Mouse (Mus musculus): Measurements from ENCODE around the gene Cx3cr1. TPM values are rescaled to one million over a fixed set of nuclear protein-coding genes. Genes with fewer than 3 reads are reported as not detected.

The Cx3cr1 gene
- polyA plus RNA-seq, 1 experiment = 14.4 TPM

DNA sequence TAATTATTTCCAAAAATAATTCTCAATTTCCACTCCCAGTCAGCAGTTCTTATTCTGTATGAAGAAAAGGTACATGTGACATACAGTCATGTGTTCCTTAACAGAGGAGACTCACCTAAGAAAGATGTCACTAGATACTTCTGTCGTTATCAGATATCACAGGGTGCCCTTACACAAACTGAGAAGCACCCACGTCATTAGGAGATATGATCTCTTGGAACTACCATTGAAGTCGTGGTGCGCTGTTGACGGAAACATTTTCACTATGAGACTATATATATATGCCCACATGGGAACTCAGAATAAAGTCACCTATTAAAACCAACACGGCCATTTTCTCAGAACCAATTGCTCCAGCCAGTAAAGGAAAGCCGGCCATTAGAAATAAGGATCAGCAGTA lies 4.8 kb upstream of the Cx3cr1 start:
- TF ChIP-seq CTCF (IDR thresholded peaks at IDR 0.05; ENCODE audit: extremely low read depth, insufficient read depth, insufficient read length, insufficient replicate concordance) = no peak
- TF ChIP-seq POLR2A (IDR thresholded peaks at IDR 0.05; ENCODE audit: low read depth, low read length) = no peak

GRCm38 (mm10) chr9:120073169-120073568 lies 3.5 kb upstream of the Cx3cr1 start:
- no peak overlapping the region for H3K4me3 ChIP-seq (ENCODE audit: extremely low read depth, insufficient read depth, insufficient read length)
- peaks cover 2% of the 10 kb centered on the region; the same call in 1 of the 2 replicates for H3K4me1 ChIP-seq (ENCODE audit: control insufficient read depth, insufficient read depth, insufficient read length)
- TF ChIP-seq POLR2A (IDR thresholded peaks at IDR 0.05; ENCODE audit: low read depth, low read length) (no peak), CTCF (IDR thresholded peaks at IDR 0.05; ENCODE audit: extremely low read depth, insufficient read depth, insufficient read length, insufficient replicate concordance) (peak; percentile 94)
- DNase-seq (ENCODE audit: low read depth in 1 of 2, low spot score in 2 of 2) = peak in 1 of 2 experiments; percentile 65
- no peaks in the 10 kb centered on the region for H3K27me3 ChIP-seq (ENCODE audit: control insufficient read depth, insufficient read depth, low read length)
- H3K36me3 ChIP-seq (ENCODE audit: control insufficient read depth, insufficient read depth, low read length) = no peaks in the 10 kb centered on the region
- WGBS = 15% methylated on average over 3 of the region's 3 CpGs
- H3K27ac ChIP-seq (ENCODE audit: insufficient read depth, low read length) = no peak overlapping the region

More for the DNA sequence above, 4.8 kb upstream of the Cx3cr1 start:
- 76% methylated on average over 7 of the region's 7 CpGs for WGBS
- H3K36me3 ChIP-seq (ENCODE audit: control insufficient read depth, insufficient read depth, low read length) = no peaks in the 10 kb centered on the region
- H3K27ac ChIP-seq (ENCODE audit: insufficient read depth, low read length) = no peak overlapping the region
- DNase-seq (ENCODE audit: low read depth in 1 of 2, low spot score in 2 of 2) = no peak
- H3K4me3 ChIP-seq (ENCODE audit: extremely low read depth, insufficient read depth, insufficient read length) = no peak overlapping the region
- no peaks in the 10 kb centered on the region for H3K27me3 ChIP-seq (ENCODE audit: control insufficient read depth, insufficient read depth, low read length)
- H3K4me1 ChIP-seq (ENCODE audit: control insufficient read depth, insufficient read depth, insufficient read length) = peaks cover 5% of the 10 kb centered on the region; the same call in 1 of the 2 replicates

- Histone ChIP-seq H3K4me3 (ENCODE audit: extremely low read depth, insufficient read depth, insufficient read length) (no peak overlapping the region), H3K27ac (ENCODE audit: insufficient read depth, low read length) (no peak overlapping the region), H3K36me3 (ENCODE audit: control insufficient read depth, insufficient read depth, low read length) (no peaks in the 10 kb centered on the region), H3K4me1 (ENCODE audit: control insufficient read depth, insufficient read depth, insufficient read length) (peaks cover 2% of the 10 kb centered on the region; the same call in 1 of the 2 replicates), H3K27me3 (ENCODE audit: control insufficient read depth, insufficient read depth, low read length) (no peaks in the 10 kb centered on the region)
- no peak for DNase-seq (ENCODE audit: low read depth in 1 of 2, low spot score in 2 of 2)
- 77% methylated on average over 2 of the region's 2 CpGs for WGBS
- TF ChIP-seq CTCF (IDR thresholded peaks at IDR 0.05; ENCODE audit: extremely low read depth, insufficient read depth, insufficient read length, insufficient replicate concordance) (no peak), POLR2A (IDR thresholded peaks at IDR 0.05; ENCODE audit: low read depth, low read length) (no peak)
These were observed 1.6 kb upstream of the Cx3cr1 start for GRCm38 (mm10) chr9:120071251-120071650.

- Histone ChIP-seq H3K27ac (ENCODE audit: insufficient read depth, low read length) (no peak overlapping the region), H3K4me1 (ENCODE audit: control insufficient read depth, insufficient read depth, insufficient read length) (peaks cover 1% of the 10 kb centered on the region; the same call in 1 of the 2 replicates), H3K36me3 (ENCODE audit: control insufficient read depth, insufficient read depth, low read length) (no peaks in the 10 kb centered on the region), H3K4me3 (ENCODE audit: extremely low read depth, insufficient read depth, insufficient read length) (peak overlapping the region; percentile 28; the same call in 1 of the 2 replicates), H3K27me3 (ENCODE audit: control insufficient read depth, insufficient read depth, low read length) (no peaks in the 10 kb centered on the region)
- WGBS = 14% methylated on average over 10 of the region's 10 CpGs
- TF ChIP-seq CTCF (IDR thresholded peaks at IDR 0.05; ENCODE audit: extremely low read depth, insufficient read depth, insufficient read length, insufficient replicate concordance) = no peak
- TF ChIP-seq POLR2A (IDR thresholded peaks at IDR 0.05; ENCODE audit: low read depth, low read length) = no peak
- DNase-seq (ENCODE audit: low read depth in 1 of 2, low spot score in 2 of 2) = no peak
These were observed 1.6 kb downstream of the Cx3cr1 start for GRCm38 (mm10) chr9:120068047-120068446.

GRCm38 (mm10) chr9:120067609-120068008 lies 2.1 kb downstream of the Cx3cr1 start:
- WGBS = 54% methylated on average over 2 of the region's 2 CpGs

GRCm38 (mm10) chr9:120064317-120064716 lies 5.4 kb downstream of the Cx3cr1 start:
- no peak for TF ChIP-seq POLR2A (IDR thresholded peaks at IDR 0.05; ENCODE audit: low read depth, low read length)
- TF ChIP-seq CTCF (IDR thresholded peaks at IDR 0.05; ENCODE audit: extremely low read depth, insufficient read depth, insufficient read length, insufficient replicate concordance) = no peak
- DNase-seq (ENCODE audit: low read depth in 1 of 2, low spot score in 2 of 2) = no peak
- no peaks in the 10 kb centered on the region for H3K27me3 ChIP-seq (ENCODE audit: control insufficient read depth, insufficient read depth, low read length)
- no peaks in the 10 kb centered on the region for H3K36me3 ChIP-seq (ENCODE audit: control insufficient read depth, insufficient read depth, low read length)
- no peak overlapping the region for H3K27ac ChIP-seq (ENCODE audit: insufficient read depth, low read length)
- H3K4me1 ChIP-seq (ENCODE audit: control insufficient read depth, insufficient read depth, insufficient read length) = no peaks in the 10 kb centered on the region
- whole genome bisulfite sequencing = 53% methylated on average over 4 of the region's 4 CpGs
- H3K4me3 ChIP-seq (ENCODE audit: extremely low read depth, insufficient read depth, insufficient read length) = no peak overlapping the region

More at GRCm38 (mm10) chr9:120067609-120068008, 2.1 kb downstream of the Cx3cr1 start:
- H3K27me3 ChIP-seq (ENCODE audit: control insufficient read depth, insufficient read depth, low read length) = no peaks in the 10 kb centered on the region
- TF ChIP-seq POLR2A (IDR thresholded peaks at IDR 0.05; ENCODE audit: low read depth, low read length) = no peak
- no peak for TF ChIP-seq CTCF (IDR thresholded peaks at IDR 0.05; ENCODE audit: extremely low read depth, insufficient read depth, insufficient read length, insufficient replicate concordance)
- no peak for DNase-seq (ENCODE audit: low read depth in 1 of 2, low spot score in 2 of 2)
- no peaks in the 10 kb centered on the region for H3K36me3 ChIP-seq (ENCODE audit: control insufficient read depth, insufficient read depth, low read length)
- H3K4me3 ChIP-seq (ENCODE audit: extremely low read depth, insufficient read depth, insufficient read length) = no peak overlapping the region
- no peaks in the 10 kb centered on the region for H3K4me1 ChIP-seq (ENCODE audit: control insufficient read depth, insufficient read depth, insufficient read length)
- no peak overlapping the region for H3K27ac ChIP-seq (ENCODE audit: insufficient read depth, low read length)

GRCm38 (mm10) chr9:120058730-120059129 lies 10.9 kb downstream of the Cx3cr1 start:
- TF ChIP-seq CTCF (IDR thresholded peaks at IDR 0.05; ENCODE audit: extremely low read depth, insufficient read depth, insufficient read length, insufficient replicate concordance) (no peak), POLR2A (IDR thresholded peaks at IDR 0.05; ENCODE audit: low read depth, low read length) (no peak)
- Histone ChIP-seq H3K36me3 (ENCODE audit: control insufficient read depth, insufficient read depth, low read length) (no peaks in the 10 kb centered on the region), H3K4me3 (ENCODE audit: extremely low read depth, insufficient read depth, insufficient read length) (no peak overlapping the region), H3K4me1 (ENCODE audit: control insufficient read depth, insufficient read depth, insufficient read length) (peaks cover 11% of the 10 kb centered on the region; the same call in 1 of the 2 replicates), H3K27me3 (ENCODE audit: control insufficient read depth, insufficient read depth, low read length) (no peaks in the 10 kb centered on the region), H3K27ac (ENCODE audit: insufficient read depth, low read length) (no peak overlapping the region)
- no peak for DNase-seq (ENCODE audit: low read depth in 1 of 2, low spot score in 2 of 2)
- 32% methylated on average over 3 of the region's 3 CpGs for WGBS

All from spleen, adult 2 months (tissue).